Mouse (Mus musculus) monocyte, adult 2 months (primary cell): ENCODE measurements at regions not wholly inside any gene's neighbourhood (a gene's known extent, or its start where the extent isn't known, plus 50 kb on each side); places are given as distances from the start of the nearest gene placed in this dataset.

Source experiments
- DNase-seq, 2 experiments: peaks; one replicate each; pipeline ENCODE4 v3.0.0; 2022; ENCODE audit warnings: low spot score in 2 of 2, low read depth in 1 of 2

GRCm38 (mm10) chr9:31794911-31795310 is 118.4 kb downstream of the Barx2 start:
- no peak for DNase-seq

DNA sequence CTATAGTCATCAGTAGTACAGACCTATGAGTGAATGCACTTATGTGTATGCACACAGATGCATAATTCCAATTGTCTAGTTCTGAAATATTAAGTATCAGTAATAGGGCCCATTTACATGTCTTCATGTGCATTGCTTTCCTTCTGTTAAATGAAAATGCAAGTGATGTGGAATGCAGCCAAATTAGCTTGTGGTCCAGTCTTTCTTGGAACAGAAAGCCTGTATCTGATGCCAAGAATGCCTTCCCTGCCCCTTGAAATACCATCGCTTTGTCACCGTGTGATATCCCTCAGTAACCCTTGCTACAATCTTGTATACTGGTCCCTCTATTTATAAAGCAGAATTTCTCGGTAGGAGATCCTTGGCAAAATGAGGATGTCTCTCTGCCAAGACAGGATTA is 137.3 kb downstream of the Barx2 start:
- DNase-seq = no peak

DNA sequence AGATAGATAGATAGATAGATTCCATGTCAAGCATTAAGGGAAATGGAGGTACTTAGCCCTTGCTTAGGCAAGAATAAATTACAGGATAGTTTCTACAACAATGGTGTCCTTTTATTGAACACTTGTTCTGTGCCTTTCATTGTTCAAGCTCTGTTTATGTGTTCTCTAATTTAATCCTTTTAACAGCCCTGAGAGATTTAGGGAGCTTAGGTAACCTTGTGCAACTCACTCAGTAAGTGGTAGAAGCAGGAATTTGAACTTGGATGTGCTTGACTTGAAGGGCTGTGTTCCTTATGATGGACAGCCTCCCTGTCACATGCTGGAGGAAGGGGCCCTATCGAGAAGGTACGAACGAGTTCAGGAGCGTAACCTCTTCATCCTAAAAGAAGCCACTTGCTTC is 147.9 kb downstream of the Barx2 start:
- DNase-seq = no peak

GRCm38 (mm10) chr9:31757894-31758561 is 155.2 kb downstream of the Barx2 start:
- no peak for DNase-seq

GRCm38 (mm10) chr9:31730443-31730842 is 182.8 kb downstream of the Barx2 start:
- no peak for DNase-seq

- DNase-seq = no peak
Measured at GRCm38 (mm10) chr9:31719309-31719708, 194.0 kb downstream of the Barx2 start.

DNA sequence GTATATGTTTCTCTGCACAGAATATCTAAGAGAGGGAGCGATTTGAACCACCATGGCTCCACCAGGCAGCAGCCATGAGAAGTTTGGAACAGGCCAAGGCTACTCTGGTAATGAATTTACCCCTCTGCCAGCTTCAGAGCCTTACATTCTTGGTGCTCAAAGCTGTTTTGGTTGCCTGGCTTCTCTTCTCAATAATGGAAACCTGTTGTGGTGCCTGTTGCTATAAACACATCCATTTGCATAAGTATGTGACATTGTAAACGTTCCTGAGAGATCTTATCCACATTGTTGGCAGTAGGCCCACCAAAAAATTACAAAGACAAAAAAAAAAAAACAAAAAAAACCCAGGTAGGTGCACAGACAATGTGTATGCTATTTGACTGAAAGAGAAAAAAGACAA is 203.2 kb downstream of the Barx2 start:
- DNase-seq = no peak

GRCm38 (mm10) chr9:31706688-31707087 is 206.6 kb downstream of the Barx2 start:
- DNase-seq = no peak

DNA sequence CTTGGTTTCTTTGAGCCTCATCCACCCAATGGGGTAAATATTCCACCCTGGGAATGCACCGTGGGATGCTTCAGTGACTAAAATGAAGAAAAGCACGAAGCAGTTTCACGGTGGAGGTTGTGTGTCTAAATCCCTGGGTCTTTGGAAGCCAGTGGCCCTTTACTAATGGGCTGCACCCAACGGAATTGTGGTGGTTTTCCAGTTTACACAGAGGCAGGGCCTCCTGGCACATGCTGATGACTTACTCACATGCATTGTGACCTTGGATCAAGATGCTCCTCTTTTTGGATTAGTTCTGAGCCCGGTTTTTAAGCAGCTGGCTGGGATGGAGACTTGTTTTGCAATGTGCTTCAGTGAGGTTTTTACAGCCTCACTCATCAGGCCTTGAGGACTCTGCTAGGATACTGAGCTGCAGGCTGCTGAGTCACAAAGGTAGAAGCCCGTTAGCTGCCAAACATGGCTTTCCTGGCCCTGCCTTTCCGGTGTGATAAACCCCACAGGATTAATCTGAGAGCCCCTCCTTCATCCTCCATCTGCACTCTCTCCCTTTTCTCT is 222.3 kb downstream of the Barx2 start:
- DNase-seq = no peak

- DNase-seq = no peak
Measured at GRCm38 (mm10) chr9:31688398-31688705, 224.1 kb upstream of the Tmem45b start.

DNA sequence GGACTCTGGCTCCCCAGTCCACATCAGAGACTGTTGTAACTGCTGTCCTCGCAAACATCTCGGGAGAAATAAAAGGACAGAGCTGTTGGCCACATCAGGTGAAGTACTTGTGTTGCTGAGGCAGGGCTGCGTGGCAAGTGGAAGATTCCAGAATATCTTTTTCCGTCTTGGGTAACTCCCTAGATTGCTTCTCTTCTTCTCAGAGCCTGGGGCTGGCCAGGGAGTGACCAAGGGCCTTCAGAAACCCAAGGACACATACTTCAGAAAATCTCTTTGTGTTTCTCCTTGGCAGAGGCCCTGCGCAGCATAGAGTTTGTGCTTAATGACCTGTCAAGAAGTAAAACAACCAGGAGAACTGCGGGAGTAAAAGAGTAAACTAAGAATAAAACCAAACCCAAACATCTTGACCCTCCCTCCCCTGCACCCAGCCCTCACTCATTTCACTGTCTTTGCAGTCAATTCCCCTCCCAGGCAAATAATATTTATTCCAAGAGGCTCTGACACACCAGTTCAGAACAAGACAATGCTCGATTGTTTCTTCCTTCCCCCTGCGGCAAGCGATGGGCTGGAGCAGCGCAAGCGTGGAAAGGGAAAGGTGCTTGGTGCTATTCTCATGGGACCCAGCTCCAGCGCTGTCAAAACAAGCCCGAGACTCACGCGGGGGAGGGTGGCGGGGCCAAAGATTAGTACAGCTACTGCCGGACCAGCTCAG is 223.6 kb upstream of the Tmem45b start:
- no peak for DNase-seq

DNA sequence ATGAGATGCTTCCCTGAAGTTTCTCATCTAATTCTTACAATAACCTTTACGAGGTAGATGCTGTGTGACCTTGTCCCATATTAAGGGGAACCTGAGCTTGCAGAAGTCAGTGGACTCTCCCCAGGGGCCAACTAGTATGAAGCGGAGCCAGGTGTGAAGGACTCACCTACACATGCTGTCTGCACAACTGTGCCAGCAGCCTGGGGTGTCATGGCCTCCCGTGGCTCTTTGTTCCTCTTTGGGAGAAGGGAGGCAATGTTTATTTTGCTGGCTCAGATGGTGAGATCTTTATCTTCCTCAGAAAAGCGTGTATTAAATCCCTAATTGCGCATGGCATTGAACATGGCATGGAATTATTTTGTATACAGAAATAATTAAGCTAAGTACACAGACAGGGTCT is 222.2 kb upstream of the Tmem45b start:
- DNase-seq = no peak

GRCm38 (mm10) chr9:31684812-31685188 is 220.5 kb upstream of the Tmem45b start:
- DNase-seq = no peak

DNA sequence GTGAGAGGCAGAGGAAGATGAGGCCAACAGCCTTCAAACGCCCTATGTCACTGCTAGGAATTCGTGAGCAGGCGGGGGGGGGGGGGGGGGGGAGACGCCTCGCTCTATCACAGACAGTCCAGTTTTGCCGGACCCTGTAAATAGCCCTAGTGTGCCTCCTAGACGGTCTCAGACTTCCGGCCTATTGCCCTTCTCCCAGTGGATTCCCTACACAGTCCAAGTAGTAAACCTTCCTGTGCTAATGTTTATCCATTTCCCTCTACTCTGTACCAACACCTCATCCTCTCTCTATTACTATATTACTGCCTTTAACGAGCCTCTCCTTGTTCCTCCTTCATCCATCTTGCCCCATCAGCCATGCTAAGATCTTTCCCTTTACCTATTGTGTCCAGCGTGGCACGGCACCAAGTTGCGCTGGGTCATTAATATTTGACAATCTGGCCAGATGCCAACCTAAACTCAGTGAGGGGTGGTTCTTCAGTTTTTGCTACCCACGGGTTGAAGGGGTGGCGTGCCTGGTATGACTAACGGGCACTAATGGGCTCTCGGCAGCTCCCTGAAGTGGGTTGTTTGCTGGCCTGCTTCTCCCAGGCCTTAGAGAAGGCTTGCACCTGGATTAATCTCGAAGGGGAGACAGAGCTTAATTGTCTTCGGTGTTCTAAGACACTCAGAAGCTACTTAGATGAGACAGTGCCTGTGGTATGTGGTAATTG is 220.0 kb upstream of the Tmem45b start:
- no peak for DNase-seq

- DNase-seq = no peak
Measured at GRCm38 (mm10) chr9:31683302-31684081, 219.2 kb upstream of the Tmem45b start.

GRCm38 (mm10) chr9:31682893-31683292 is 218.6 kb upstream of the Tmem45b start:
- no peak for DNase-seq

DNA sequence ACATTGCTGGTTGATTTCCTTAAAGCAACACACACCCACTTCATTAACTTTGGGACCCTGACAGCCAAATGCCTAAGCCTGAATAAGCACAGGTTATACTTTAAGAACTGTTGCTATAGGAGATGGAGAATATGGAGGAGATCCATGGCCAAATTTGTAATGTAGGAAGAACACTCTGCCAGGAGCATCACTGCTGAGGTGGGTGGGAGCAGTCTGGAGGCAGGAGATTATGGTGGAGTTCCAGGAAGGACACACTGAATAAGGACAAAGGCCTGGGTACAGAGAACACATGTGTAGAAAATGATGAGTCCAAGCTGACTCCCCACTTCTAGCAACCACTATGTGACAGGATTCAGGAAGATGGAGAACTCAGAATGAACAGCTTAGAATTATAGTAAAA is 212.9 kb upstream of the Tmem45b start:
- no peak for DNase-seq

GRCm38 (mm10) chr9:31659026-31659425 is 194.8 kb upstream of the Tmem45b start:
- no peak for DNase-seq

- DNase-seq = no peak
Measured at GRCm38 (mm10) chr9:31657612-31658011, 193.3 kb upstream of the Tmem45b start.

DNA sequence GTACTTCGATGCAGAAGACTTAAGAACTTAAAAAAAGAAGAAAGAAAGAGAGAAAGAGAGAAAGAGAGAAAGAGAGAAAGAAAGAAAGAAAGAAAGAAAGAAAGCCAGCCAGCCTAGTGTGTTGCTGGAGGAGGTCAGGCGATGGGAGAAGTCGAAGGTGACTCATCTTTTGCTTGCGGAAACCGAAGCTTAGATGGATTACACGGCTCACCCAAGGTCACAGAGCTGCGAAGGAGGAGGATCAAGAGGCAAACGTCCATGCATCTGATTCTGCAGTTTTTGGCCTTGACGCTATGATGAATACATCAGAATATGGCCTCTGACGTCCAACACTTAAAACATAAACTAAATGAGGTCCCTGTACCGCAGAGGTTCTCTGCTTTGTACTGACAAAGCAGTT is 192.4 kb upstream of the Tmem45b start:
- no peak for DNase-seq

DNA sequence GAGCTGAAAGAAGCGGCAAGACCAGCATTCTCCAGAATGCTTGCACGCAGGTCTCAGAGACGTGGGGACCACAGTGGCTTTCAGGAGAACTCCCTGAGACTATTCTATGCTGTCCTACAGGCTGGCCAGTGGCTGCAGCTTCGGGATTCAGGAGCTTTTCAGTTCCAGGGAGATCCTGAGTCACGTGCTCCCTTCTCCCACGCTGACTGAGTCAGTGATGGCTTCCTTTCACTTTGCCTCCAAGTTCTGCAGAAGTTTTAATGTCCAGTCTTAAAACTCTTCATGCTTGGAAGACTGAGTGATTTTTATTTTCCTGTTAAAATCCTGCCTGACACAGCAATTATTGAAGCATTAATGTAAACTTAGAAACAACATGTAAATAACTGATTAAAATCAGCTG is 190.5 kb upstream of the Tmem45b start:
- no peak for DNase-seq
